24 mouse cellular contexts compared by ENCODE assay signal in the genomic region with DNA sequence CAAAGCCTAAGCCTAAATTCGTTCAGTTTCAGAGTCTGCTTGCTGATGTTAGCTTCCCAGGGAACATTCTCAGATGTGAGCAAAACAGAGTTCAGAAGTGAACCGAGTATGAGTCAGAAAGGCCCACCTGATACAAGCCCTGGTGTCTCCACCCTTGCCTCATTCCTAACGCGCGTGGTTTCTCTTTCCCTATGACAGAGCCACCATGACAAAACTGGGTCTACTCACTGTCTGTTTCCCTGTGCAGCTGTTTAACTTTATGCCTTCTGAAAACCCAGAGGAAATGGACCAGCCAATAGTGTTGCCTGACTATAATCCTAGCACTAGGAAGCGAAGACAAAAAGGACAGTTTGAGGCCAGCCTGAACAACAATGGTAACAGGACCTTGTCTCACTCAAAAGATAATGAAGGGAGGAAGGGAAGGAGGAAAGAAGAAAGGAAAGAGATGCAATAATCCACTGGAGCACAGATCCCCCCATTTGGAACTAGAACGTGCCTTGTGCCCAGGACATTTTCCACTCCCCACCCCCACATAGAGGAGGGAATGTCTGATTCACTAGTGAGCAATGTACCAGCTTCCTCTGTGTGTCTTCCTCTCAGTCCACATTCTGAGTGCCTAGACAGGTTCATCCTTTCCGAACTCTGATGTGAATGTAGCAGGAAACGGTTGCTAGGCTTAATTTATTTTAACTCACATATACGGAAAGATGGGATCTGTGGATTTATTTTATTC. TPM values are rescaled to one million over a fixed set of nuclear protein-coding genes. Genes with fewer than 3 reads are reported as not detected.
DNase-seq lines count a peak whose midpoint lies in the region; ATAC-seq and TF ChIP-seq lines count a peak whose summit lies in the region.
"Had no signal": no experiment of that assay in that cellular context is flagged by ENCODE, and none has a peak within 500 bp of the region (broad histone marks: within the 10 kb centered on the region; RNA-seq: fewer than 3 reads in every experiment).

No protein-coding gene starts in this region.

- no peaks in the 10 kb centered on the region for H3K36me3 ChIP-seq in limb, embryonic 13.5 days
- H3K36me3 ChIP-seq in limb, embryonic 10.5 days: no peaks in the 10 kb centered on the region
- H3K36me3 ChIP-seq in CH12.LX (replicated peaks in 1 of 2; ENCODE audit: control insufficient read depth in 1 of 2, insufficient read depth in 1 of 2, low read length in 1 of 2): no peaks in the 10 kb centered on the region
- H3K36me3 ChIP-seq: embryonic facial prominence, embryonic 13.5 days; heart, embryonic 13.5 days; hindbrain, embryonic 15.5 days had no signal

- no peak for DNase-seq in limb, embryonic 10.5 days (ENCODE audit: low spot score)
- peak; percentile 45 for DNase-seq in 3134 (ENCODE audit: extremely low read depth, insufficient read length, low spot score)
- DNase-seq in CH12.LX (ENCODE audit: extremely low read depth): peak; percentile 7
- no peak for DNase-seq in adrenal gland, adult 18-20 months (ENCODE audit: low spot score in 2 of 2)
- DNase-seq in adipocyte (ENCODE audit: low spot score): no peak
- DNase-seq in retina, postnatal 1 day: no peak
- DNase-seq: adrenal gland, adult 2 months; adrenal gland, postnatal 25 days; cerebellum, adult 18-20 months; cerebellum, adult 9-11 months; cerebellum, postnatal 36 days; gastrocnemius, adult 2 months; gastrocnemius, postnatal 25 days; heart, adult 11 months; heart, postnatal 36 days had no signal

- H3K79me2 ChIP-seq in CH12.LX (replicated peaks; ENCODE audit: control insufficient read depth, extremely low read depth, insufficient read depth, poor library complexity, severe bottlenecking): no peaks in the 10 kb centered on the region

- H3K27ac ChIP-seq in limb, embryonic 13.5 days: no peak overlapping the region
- no peak overlapping the region for H3K27ac ChIP-seq in limb, embryonic 10.5 days
- H3K27ac ChIP-seq in CH12.LX (ENCODE audit: insufficient read depth, low read depth): no peak overlapping the region
- peak overlapping the region; percentile 63; the same call in 1 of the 2 replicates for H3K27ac ChIP-seq in embryonic fibroblast, embryonic 13.5 days (ENCODE audit: insufficient read depth, low read length)
- H3K27ac ChIP-seq: embryonic facial prominence, embryonic 13.5 days; gastrocnemius, adult 2 months; heart, embryonic 13.5 days; hindbrain, embryonic 15.5 days had no signal

- no peak for TF ChIP-seq POLR2A in CH12.LX (IDR thresholded peaks at IDR 0.05; ENCODE audit: low read depth, low read length)
- no peak for TF ChIP-seq POLR2A in embryonic fibroblast, embryonic 13.5 days (IDR thresholded peaks at IDR 0.05; ENCODE audit: low read depth, low read length)

- no peaks in the 10 kb centered on the region for H3K9me3 ChIP-seq in limb, embryonic 13.5 days
- no peaks in the 10 kb centered on the region for H3K9me3 ChIP-seq in limb, embryonic 10.5 days (replicated peaks)
- no peaks in the 10 kb centered on the region for H3K9me3 ChIP-seq in CH12.LX (replicated peaks; ENCODE audit: low read length)
- H3K9me3 ChIP-seq: embryonic facial prominence, embryonic 13.5 days; heart, embryonic 13.5 days; hindbrain, embryonic 15.5 days had no signal

- no peaks in the 10 kb centered on the region for H3K4me1 ChIP-seq in limb, embryonic 13.5 days
- no peaks in the 10 kb centered on the region for H3K4me1 ChIP-seq in limb, embryonic 10.5 days
- H3K4me1 ChIP-seq in CH12.LX (ENCODE audit: control insufficient read depth in 1 of 2, insufficient read depth in 2 of 2): peaks cover 0 to 16% of the 10 kb centered on the region in 2 experiments; a peak in 2 of 4 replicates
- peaks cover 9% of the 10 kb centered on the region for H3K4me1 ChIP-seq in embryonic fibroblast, embryonic 13.5 days (ENCODE audit: control insufficient read depth, insufficient read depth, low read length)
- H3K4me1 ChIP-seq: embryonic facial prominence, embryonic 13.5 days; heart, embryonic 13.5 days; hindbrain, embryonic 15.5 days had no signal

- no peak for TF ChIP-seq RAD21 in CH12.LX (IDR thresholded peaks at IDR 0.05; ENCODE audit: low read depth, low read length)

- 75% methylated on average over 10 of the region's 10 CpGs for WGBS in limb, embryonic 13.5 days
- 88% methylated on average over 10 of the region's 10 CpGs for WGBS in limb, embryonic 10.5 days

- in situ Hi-C loops in CH12.LX (cut with MboI; ENCODE audit: low pct_ligation_motif_present, low pct_unique_long_range_greater_than_20kb, low sequenced_read_pairs): no loop called here

- TF ChIP-seq CTCF in CH12.LX (conservative IDR thresholded peaks at IDR 0.05 in 1 of 2, IDR thresholded peaks at IDR 0.05 in 1 of 2; ENCODE audit: low read depth in 2 of 2, low read length in 2 of 2): no peak
- TF ChIP-seq CTCF in embryonic fibroblast, embryonic 13.5 days (IDR thresholded peaks at IDR 0.05; ENCODE audit: borderline replicate concordance, insufficient read depth, low read length): no peak

- no peak overlapping the region for H3K4me2 ChIP-seq in limb, embryonic 13.5 days (replicated peaks)
- H3K4me2 ChIP-seq in CH12.LX (ENCODE audit: insufficient read depth, low read depth, poor library complexity, severe bottlenecking): peak overlapping the region; percentile 34
- H3K4me2 ChIP-seq: embryonic facial prominence, embryonic 13.5 days; heart, embryonic 13.5 days; hindbrain, embryonic 15.5 days had no signal

- TF ChIP-seq EP300 in CH12.LX (IDR thresholded peaks at IDR 0.05; ENCODE audit: low read length): no peak

- H3K4me3 ChIP-seq in limb, embryonic 13.5 days: no peak overlapping the region
- no peak overlapping the region for H3K4me3 ChIP-seq in limb, embryonic 10.5 days
- H3K4me3 ChIP-seq in CH12.LX (replicated peaks in 1 of 3; ENCODE audit: low read depth in 2 of 3, low read length in 2 of 3, poor library complexity in 1 of 3): no peak overlapping the region
- H3K4me3 ChIP-seq in embryonic fibroblast, embryonic 13.5 days (ENCODE audit: insufficient read depth, low read length): no peak overlapping the region
- H3K4me3 ChIP-seq: embryonic facial prominence, embryonic 13.5 days; gastrocnemius, adult 2 months; heart, embryonic 13.5 days; hindbrain, embryonic 15.5 days had no signal

- H3K27me3 ChIP-seq in limb, embryonic 13.5 days: 0 out of 2 replicates have a peak, but pooled peaks cover 3% of the 10 kb centered on the region
- H3K27me3 ChIP-seq in limb, embryonic 10.5 days (ENCODE audit: low read depth, poor library complexity, severe bottlenecking): no peaks in the 10 kb centered on the region
- H3K27me3 ChIP-seq in CH12.LX (replicated peaks): no peaks in the 10 kb centered on the region
- H3K27me3 ChIP-seq: embryonic facial prominence, embryonic 13.5 days; heart, embryonic 13.5 days; hindbrain, embryonic 15.5 days had no signal

- no peak overlapping the region for H3K9ac ChIP-seq in limb, embryonic 13.5 days
- no peak overlapping the region for H3K9ac ChIP-seq in CH12.LX (ENCODE audit: insufficient read depth, low read depth)
- H3K9ac ChIP-seq: embryonic facial prominence, embryonic 13.5 days; heart, embryonic 13.5 days; hindbrain, embryonic 15.5 days had no signal

- dilution Hi-C loops in CH12.LX (cut with MboI; ENCODE audit: extremely low pct_ligation_motif_present, extremely low pct_unique_long_range_greater_than_20kb, low sequenced_read_pairs): no loop called here

- peak; percentile 57 for ATAC-seq in limb, embryonic 13.5 days (ENCODE audit: low FRiP score, low read depth)
- ATAC-seq: CD4-positive, CD25-positive, alpha-beta regulatory T cell, adult 4 months; forebrain, embryonic 14.5 days; inflammation-experienced regulatory T-cells, adult 6 months had no signal

TF ChIP-seq in CH12.LX, 34 proteins besides CTCF, POLR2A, EP300 and RAD21:
- no peak for TF ChIP-seq ELF1 (IDR thresholded peaks at IDR 0.05; ENCODE audit: low read depth, low read length)
- TF ChIP-seq MXI1 (IDR thresholded peaks at IDR 0.05; ENCODE audit: low read depth, low read length): no peak
- no peak for TF ChIP-seq ZNF384 (IDR thresholded peaks at IDR 0.05; ENCODE audit: low read depth, low read length)
- no peak for TF ChIP-seq USF1 (IDR thresholded peaks at IDR 0.05; ENCODE audit: low read depth, low read length)
- no peak for TF ChIP-seq BHLHE40 (IDR thresholded peaks at IDR 0.05; ENCODE audit: low read depth, low read length)

RNA-seq across cellular contexts. Expression of a gene that starts 15.4 kb away (rescaled TPM):
- 3.9 and 4.4 TPM in 2 replicates for polyA plus RNA-seq in limb, embryonic 13.5 days (2015; fragmentation: Nextera tagmentation; extraction: Ambion mirVana)
- 8.4 and 11.5 TPM in 2 replicates for polyA plus RNA-seq in limb, embryonic 10.5 days (2016; fragmentation: Nextera tagmentation; extraction: Ambion mirVana)
- total RNA-seq in CH12.LX (2012; rRNA removed) (0.13 and 0.34 TPM in 2 replicates), CH12.LX (2014; rRNA removed) (0.26 and 0.39 TPM in 2 replicates)
- 0.53 TPM in 2 replicates for polyA plus RNA-seq in CH12.LX (2012; ENCODE audit: insufficient read length, low read depth)
- polyA plus RNA-seq in embryonic fibroblast, embryonic 13.5 days (2011; ENCODE audit: insufficient read length, low read depth, missing spikeins): 14.7 TPM in 2 replicates
- 10 to 100 TPM in 1 of 2 experiments, 1 to 10 TPM in 1; 8.1 to 10.5 TPM for total RNA-seq in adrenal gland, adult 18-20 months (2021)
- total RNA-seq: MEL had no signal

Comparison
In these comparisons a context has a peak if more than half of its experiments do, and no peak if none do; other contexts are left out.
1. DNase-seq: peak in 3134 (single experiment) and CH12.LX (single experiment); none in limb, embryonic 10.5 days (single experiment), adrenal gland, adult 18-20 months (0 of 2), adipocyte (single experiment) and retina, postnatal 1 day (single experiment).